Mouse (Mus musculus) brown adipose tissue, adult 24 weeks (tissue): ENCODE data around the gene Ulk1. TPM values are rescaled to one million over a fixed set of nuclear protein-coding genes. Genes with fewer than 3 reads are reported as not detected.

Source experiments
- H3K27ac ChIP-seq: fragments of 200-500 bp; replicated peaks from 2 replicates; pipeline ENCODE4 v1.5.1; 2012; ENCODE audit warnings: low read depth, mild to moderate bottlenecking, low read length
- H3K4me1 ChIP-seq: fragments of 200-500 bp; 2 replicates; pipeline ENCODE4 v1.6.1; 2012; ENCODE audit warnings: low read length, mixed read lengths; ENCODE audit not compliant: control insufficient read depth, insufficient read depth, insufficient read length
- H3K4me3 ChIP-seq: fragments of 200-500 bp; 2 replicates; pipeline ENCODE4 v1.5.1; 2012; ENCODE audit warnings: low read depth, mild to moderate bottlenecking, low read length, moderate library complexity; ENCODE audit not compliant: insufficient read depth
- polyA plus RNA-seq: library from polyadenylated mRNA; stranded (reverse); fragments of >200 nt; gene quantifications from 2 replicates; pipeline ENCODE4 v1.2.4, GENCODE M21; 2012; ENCODE audit not compliant: missing spikeins, insufficient read depth, insufficient read length

Ulk1 gene
- polyA plus RNA-seq, 1 experiment = 22.9 TPM

DNA sequence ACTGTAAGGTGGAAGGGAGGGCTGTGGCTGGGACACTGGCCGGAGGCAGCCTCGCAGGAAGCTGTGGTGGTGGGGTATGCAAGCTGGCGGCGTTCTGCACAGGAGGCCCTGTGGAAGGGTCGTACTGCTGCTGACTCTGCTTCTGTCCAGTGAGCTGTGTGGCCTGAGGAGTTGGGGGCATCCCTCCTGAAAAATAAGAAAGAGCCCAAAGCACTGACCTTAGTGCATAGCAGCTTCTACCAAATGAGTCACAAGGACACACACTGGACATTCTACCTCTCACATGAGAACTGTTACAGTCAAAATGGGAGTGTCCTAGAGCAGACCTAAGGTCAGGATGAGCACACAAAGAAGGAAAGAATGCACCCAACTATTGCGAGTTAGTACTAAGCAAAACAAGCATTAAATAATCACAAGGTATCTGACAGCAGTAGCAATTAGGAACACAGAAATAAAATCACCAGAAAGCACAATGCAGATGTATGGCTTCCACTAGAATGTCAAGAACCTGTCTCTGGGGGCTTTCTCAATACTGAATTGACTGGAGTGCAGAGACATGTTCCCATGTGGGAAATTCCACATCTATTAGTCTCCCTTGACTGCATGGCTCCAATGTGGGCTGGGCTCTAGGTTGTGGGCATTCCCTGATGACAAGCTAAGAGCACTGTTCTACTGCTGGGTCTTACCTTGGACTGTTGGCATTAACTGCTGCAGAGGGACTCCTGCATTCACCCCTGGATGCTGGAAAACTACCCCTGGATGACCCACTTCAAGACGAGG is 70.2 kb downstream of the Ulk1 start:
- Histone ChIP-seq H3K4me1 (peaks cover 2% of the 10 kb centered on the region; the same call in 1 of the 2 replicates), H3K27ac (no peak overlapping the region), H3K4me3 (no peak overlapping the region)

DNA sequence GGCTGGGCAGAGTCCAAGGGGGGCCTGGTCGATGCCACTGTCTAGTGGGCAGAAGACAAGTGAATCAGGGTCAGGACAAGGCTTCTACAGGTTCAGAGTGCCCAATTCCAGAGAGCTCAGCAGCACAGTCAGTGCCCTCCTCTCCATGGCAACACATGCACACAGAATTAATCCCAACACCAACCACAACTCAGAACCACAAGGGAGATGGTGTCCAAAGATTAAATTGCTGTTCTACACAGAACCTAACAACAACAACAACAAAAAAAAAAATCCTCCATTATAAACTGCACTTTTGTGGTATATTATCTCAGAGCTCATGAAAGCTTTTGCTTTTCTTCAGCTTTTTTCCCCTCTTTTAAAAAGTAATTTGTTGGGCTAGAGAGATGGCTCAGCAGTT is 74.3 kb downstream of the Ulk1 start:
- H3K4me3 ChIP-seq = no peak overlapping the region
- no peak overlapping the region for H3K27ac ChIP-seq
- H3K4me1 ChIP-seq = peaks cover 2% of the 10 kb centered on the region; the same call in 1 of the 2 replicates

Other genes with a start within 250 kb of the Ulk1 start
- gene Noc4l, start 156.7 kb downstream of the Ulk1 start, polyA plus RNA-seq = 9.0 and 11.1 TPM in 2 replicates
- 3.6 and 3.8 TPM in 2 replicates for gene Ddx51, start 156.6 kb downstream of the Ulk1 start, polyA plus RNA-seq
- gene Ep400, start 39.4 kb downstream of the Ulk1 start, polyA plus RNA-seq = 8.3 and 10.6 TPM in 2 replicates
- 12.4 and 12.8 TPM in 2 replicates for gene Pus1, start 29.4 kb downstream of the Ulk1 start, polyA plus RNA-seq
- gene Hscb, start 29.7 kb upstream of the Ulk1 start, polyA plus RNA-seq = 62.8 and 65.2 TPM in 2 replicates
- 3.1 and 4.2 TPM in 2 replicates for gene Chek2, start 29.9 kb upstream of the Ulk1 start, polyA plus RNA-seq
- gene Ttc28, start 69.7 kb upstream of the Ulk1 start, polyA plus RNA-seq = 12.4 and 16.3 TPM in 2 replicates